Mouse (Mus musculus) liver, postnatal 0 days (tissue): ENCODE results near the gene Gm20388. TPM values are rescaled to one million over a fixed set of nuclear protein-coding genes. Genes with fewer than 3 reads are reported as not detected.

Source experiments
- ATAC-seq: fragments of 200-750 bp; cut with Nextera tagmentation; 2 replicates; pipeline ENCODE4 v1.8.0; 2017; ENCODE audit warnings: mild to moderate bottlenecking, moderate library complexity
- DNase-seq: peaks from one replicate; pipeline ENCODE4 v3.0.0-alpha.2; 2016
- H3K27ac ChIP-seq: fragments of 300-500 bp; sonication (generic); 2 replicates; pipeline ENCODE4 v1.5.1; 2014; ENCODE audit warnings: antibody characterized with exemption, moderate library complexity, mild to moderate bottlenecking, low read depth
- H3K27me3 ChIP-seq: fragments of 300-500 bp; sonication (generic); 2 replicates; pipeline ENCODE4 v1.6.1; 2014; ENCODE audit warnings: low read length, control low read depth, mixed read lengths; ENCODE audit not compliant: insufficient read depth
- H3K36me3 ChIP-seq: fragments of 300-500 bp; sonication (generic); replicated peaks from 2 replicates; pipeline ENCODE4 v1.6.1; 2014; ENCODE audit warnings: mild to moderate bottlenecking, control low read depth, low read length, moderate library complexity, mixed read lengths; ENCODE audit not compliant: insufficient read depth
- H3K4me1 ChIP-seq: fragments of 300-500 bp; sonication (generic); 2 replicates; pipeline ENCODE4 v1.6.1; 2014; ENCODE audit warnings: antibody characterized with exemption, mild to moderate bottlenecking, control low read depth; ENCODE audit not compliant: insufficient read depth
- H3K4me2 ChIP-seq: fragments of 300-500 bp; sonication (generic); 2 replicates; pipeline ENCODE4 v1.6.1; 2014; ENCODE audit warnings: low read depth, mild to moderate bottlenecking, low read length, moderate library complexity, mixed read lengths
- H3K4me3 ChIP-seq: fragments of 300-500 bp; sonication (generic); 2 replicates; pipeline ENCODE4 v1.5.1; 2014; ENCODE audit warnings: low read depth, low read length
- H3K9ac ChIP-seq: fragments of 300-500 bp; sonication (generic); replicated peaks from 2 replicates; pipeline ENCODE4 v1.6.1; 2014; ENCODE audit warnings: mild to moderate bottlenecking, moderate library complexity
- H3K9me3 ChIP-seq: fragments of 300-500 bp; sonication (generic); 2 replicates; pipeline ENCODE4 v1.6.1; 2016; ENCODE audit warnings: mild to moderate bottlenecking, control low read depth, low read length, mixed read lengths
- CTCF ChIP-seq: sonication (generic); IDR thresholded peaks from 2 replicates; pipeline ENCODE4 v1.5.1; 2016; ENCODE audit warnings: antibody characterized with exemption, low read depth
- EP300 ChIP-seq: IDR thresholded peaks from 2 replicates; pipeline ENCODE4 v1.6.1; 2016; ENCODE audit warnings: antibody characterized with exemption, low read depth, mild to moderate bottlenecking
- WGBS: fragments of 180-500 bp; shearing (Covaris S2); extraction: QIAGEN DNeasy Blood & Tissue Kit; methylation state at CpG from one replicate; pipeline ENCODE4 v1.1.7; 2014; ENCODE audit not compliant: insufficient replicate concordance; 5-methylcytosine and 5-hydroxymethylcytosine counted together
- polyA plus RNA-seq: library from polyadenylated mRNA; unstranded; fragments of >200 nt; fragmentation: Nextera tagmentation; extraction: Ambion mirVana; gene quantifications from 2 replicates; pipeline ENCODE4 v1.2.1, GENCODE M21; 2015

Gene Gm20388
- polyA plus RNA-seq, 1 experiment from 2014 or later = not detected

GRCm38 (mm10) chr8:121461192-121461591 is 1550.6 kb downstream of the Gm20388 start:
- H3K9me3 ChIP-seq = no peaks in the 10 kb centered on the region
- H3K36me3 ChIP-seq = no peaks in the 10 kb centered on the region
- no peak overlapping the region for H3K4me3 ChIP-seq
- H3K27ac ChIP-seq = no peak overlapping the region
- no peak for DNase-seq
- H3K9ac ChIP-seq = no peak overlapping the region
- H3K4me2 ChIP-seq = no peak overlapping the region
- H3K4me1 ChIP-seq = no peaks in the 10 kb centered on the region
- TF ChIP-seq EP300 (no peak), CTCF (no peak)
- 67% methylated on average over 3 of the region's 3 CpGs for WGBS
- ATAC-seq = no peak
- no peaks in the 10 kb centered on the region for H3K27me3 ChIP-seq

DNA sequence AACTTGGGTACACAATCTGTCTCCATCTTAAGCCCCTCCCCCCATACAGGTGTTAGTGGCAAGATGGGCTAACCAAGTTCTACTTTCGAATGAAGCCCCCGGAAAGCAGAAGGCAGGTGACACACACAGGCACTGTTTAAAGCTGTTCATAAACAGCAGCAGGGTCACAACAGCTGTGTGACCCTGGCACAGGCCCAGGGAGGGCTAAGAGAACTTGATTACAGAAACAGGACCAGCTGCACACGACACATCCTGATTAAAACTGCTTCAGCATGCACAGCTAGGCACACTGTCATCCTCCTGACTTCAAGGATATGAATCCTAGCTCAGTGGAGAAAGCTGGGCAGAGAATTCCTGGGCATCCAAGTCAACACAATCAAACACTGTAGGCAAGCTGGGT is 1551.5 kb downstream of the Gm20388 start:
- H3K36me3 ChIP-seq = no peaks in the 10 kb centered on the region
- H3K4me1 ChIP-seq = no peaks in the 10 kb centered on the region
- 71% methylated on average over 3 of the region's 3 CpGs for WGBS
- H3K9ac ChIP-seq = no peak overlapping the region
- no peaks in the 10 kb centered on the region for H3K27me3 ChIP-seq
- H3K4me2 ChIP-seq = no peak overlapping the region
- no peak overlapping the region for H3K27ac ChIP-seq
- no peaks in the 10 kb centered on the region for H3K9me3 ChIP-seq
- TF ChIP-seq EP300 (no peak), CTCF (no peak)
- no peak overlapping the region for H3K4me3 ChIP-seq
- ATAC-seq (no peak), DNase-seq (no peak)

DNA sequence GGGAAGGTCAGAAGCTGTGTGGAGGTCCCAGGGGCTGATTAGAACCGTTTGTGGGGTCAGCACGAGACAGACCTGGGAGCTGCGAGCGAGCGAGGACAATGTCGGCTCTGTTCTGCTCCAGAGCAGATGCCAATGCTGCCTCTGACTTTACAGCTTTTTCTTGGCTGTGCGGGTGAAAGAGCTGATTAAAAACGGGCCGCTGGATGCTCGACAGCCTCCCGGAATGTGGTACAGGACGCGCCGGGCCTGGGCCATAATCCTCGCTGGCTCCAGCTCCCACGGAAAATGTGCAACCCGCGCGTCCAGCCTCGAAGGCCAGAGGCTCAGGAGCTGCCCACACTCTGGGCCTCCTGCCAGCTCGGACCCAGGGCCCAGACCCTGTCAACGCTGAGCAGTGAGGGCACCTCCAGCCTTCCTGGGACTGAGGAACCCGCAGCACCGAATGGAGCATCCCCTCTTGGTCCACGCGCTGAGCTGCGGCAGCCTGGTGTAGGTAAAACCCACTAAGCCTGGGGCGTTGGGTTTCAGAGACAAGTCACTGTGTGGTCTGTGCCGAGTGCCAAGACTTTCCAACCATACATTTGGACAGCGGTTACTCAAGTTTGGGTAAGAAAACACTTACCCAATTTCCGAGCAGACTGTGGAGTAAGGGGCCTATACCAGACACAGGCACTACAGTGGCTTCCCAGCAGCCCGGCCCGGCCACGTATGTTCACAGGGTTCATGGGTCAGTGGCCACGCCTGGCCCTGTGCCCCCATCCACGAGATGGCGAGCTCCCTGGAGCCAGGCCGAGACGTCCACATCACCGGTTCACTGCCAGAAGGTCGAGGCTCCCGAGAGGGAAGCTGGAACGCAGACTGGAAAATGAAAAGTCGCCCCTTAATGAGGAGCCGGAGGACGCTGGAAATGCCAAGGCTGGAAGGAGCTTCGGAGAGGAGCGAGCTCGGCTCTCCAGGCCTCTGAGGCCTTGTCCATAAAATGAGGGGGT is 1557.7 kb downstream of the Gm20388 start:
- no peak overlapping the region for H3K4me3 ChIP-seq
- H3K27me3 ChIP-seq = no peaks in the 10 kb centered on the region
- H3K9me3 ChIP-seq = no peaks in the 10 kb centered on the region
- TF ChIP-seq CTCF (no peak), EP300 (no peak)
- ATAC-seq (no peak), DNase-seq (no peak)
- H3K9ac ChIP-seq = no peak overlapping the region
- no peak overlapping the region for H3K27ac ChIP-seq
- no peak overlapping the region for H3K4me2 ChIP-seq
- no peaks in the 10 kb centered on the region for H3K4me1 ChIP-seq
- WGBS = 83% methylated on average over 49 of the region's 49 CpGs
- H3K36me3 ChIP-seq = no peaks in the 10 kb centered on the region

DNA sequence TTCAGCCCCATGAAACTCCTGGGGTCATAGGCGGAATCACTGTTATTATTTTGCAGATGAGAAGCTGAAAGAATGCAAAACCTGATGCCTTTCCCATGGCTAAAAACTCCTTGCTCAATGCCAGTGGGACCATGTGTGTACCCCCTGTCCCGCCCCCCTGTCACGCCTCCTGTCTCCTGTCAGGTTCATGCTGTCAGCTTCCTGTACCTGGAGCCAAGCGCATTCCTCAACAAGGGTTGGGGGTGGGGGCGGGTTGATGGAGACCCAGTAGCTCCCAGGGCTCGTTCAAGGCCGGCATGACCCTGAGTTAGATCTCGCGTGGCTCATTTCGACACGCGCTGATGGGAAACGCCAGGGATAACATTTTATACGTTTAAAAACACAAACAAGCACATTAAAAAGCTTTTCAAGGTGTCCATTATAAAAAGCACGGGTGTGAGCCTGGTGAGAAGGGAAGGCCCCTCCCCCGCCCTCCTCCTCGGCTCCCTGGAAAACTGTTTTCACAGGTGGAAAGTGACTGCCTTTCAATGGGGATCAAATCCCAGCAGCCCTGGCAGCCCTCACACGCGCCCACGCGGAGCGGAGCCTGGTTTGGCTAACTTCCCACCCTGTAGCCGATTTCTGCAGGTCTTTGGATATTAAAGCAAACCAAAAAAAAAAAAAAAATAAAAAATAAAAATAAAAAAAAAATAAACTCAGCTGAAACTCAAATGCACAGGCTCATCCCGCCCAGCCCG is 1563.7 kb downstream of the Gm20388 start:
- WGBS = 16% methylated on average over 25 of the region's 25 CpGs
- ATAC-seq (no peak), DNase-seq (no peak)
- Histone ChIP-seq H3K4me3 (no peak overlapping the region), H3K27ac (no peak overlapping the region), H3K27me3 (0 out of 2 replicates have a peak, but pooled peaks cover 2% of the 10 kb centered on the region), H3K4me2 (no peak overlapping the region), H3K9me3 (no peaks in the 10 kb centered on the region), H3K9ac (no peak overlapping the region), H3K36me3 (no peaks in the 10 kb centered on the region), H3K4me1 (no peaks in the 10 kb centered on the region; the same call in 1 of the 2 replicates)
- TF ChIP-seq EP300 = no peak
- no peak for TF ChIP-seq CTCF

- H3K36me3 ChIP-seq = no peaks in the 10 kb centered on the region
- WGBS = 5% methylated on average over 18 of the region's 18 CpGs
- H3K27ac ChIP-seq = no peak overlapping the region
- no peak for TF ChIP-seq EP300
- no peak for TF ChIP-seq CTCF
- H3K4me3 ChIP-seq = no peak overlapping the region
- DNase-seq = no peak
- H3K4me1 ChIP-seq = no peaks in the 10 kb centered on the region; the same call in 1 of the 2 replicates
- no peak for ATAC-seq
- no peak overlapping the region for H3K9ac ChIP-seq
- H3K4me2 ChIP-seq = no peak overlapping the region
- H3K9me3 ChIP-seq = no peaks in the 10 kb centered on the region
- 0 out of 2 replicates have a peak, but pooled peaks cover 2% of the 10 kb centered on the region for H3K27me3 ChIP-seq
These were observed 1564.2 kb downstream of the Gm20388 start for GRCm38 (mm10) chr8:121474898-121475284.
